Mouse (Mus musculus) lung, embryonic 14.5 days (tissue): ENCODE measurements around the gene Tmem131l. TPM values are rescaled to one million over a fixed set of nuclear protein-coding genes. Genes with fewer than 3 reads are reported as not detected.
A peak's percentile ranks its signal among the peaks of the same experiment; 100 is the strongest.

Experiments used
- ATAC-seq: fragments of 200-750 bp; cut with Nextera tagmentation; 2 replicates; pipeline ENCODE4 v1.8.0; 2017; ENCODE audit warnings: mild to moderate bottlenecking, moderate TSS enrichment, moderate library complexity; ENCODE audit not compliant: insufficient read depth
- DNase-seq: peaks from one replicate; pipeline ENCODE4 v3.0.0-alpha.2; 2015
- H3K27ac ChIP-seq: fragments of 300-500 bp; sonication (generic); 2 replicates; pipeline ENCODE4 v1.5.1; 2014; ENCODE audit warnings: low read depth, mild to moderate bottlenecking, moderate library complexity
- H3K27me3 ChIP-seq: fragments of 300-500 bp; sonication (generic); 2 replicates; pipeline ENCODE4 v1.6.1; 2014; ENCODE audit warnings: low read length, control low read depth; ENCODE audit not compliant: insufficient read depth
- H3K36me3 ChIP-seq: fragments of 300-500 bp; sonication (generic); 2 replicates; pipeline ENCODE4 v1.6.1; 2014; ENCODE audit warnings: control low read depth; ENCODE audit not compliant: insufficient read depth
- H3K4me1 ChIP-seq: fragments of 300-500 bp; sonication (generic); 2 replicates; pipeline ENCODE4 v1.6.1; 2014; ENCODE audit warnings: antibody characterized with exemption, control low read depth; ENCODE audit not compliant: insufficient read depth
- H3K4me2 ChIP-seq: fragments of 300-500 bp; sonication (generic); 2 replicates; pipeline ENCODE4 v1.6.1; 2014; ENCODE audit warnings: mild to moderate bottlenecking
- H3K4me3 ChIP-seq: fragments of 300-500 bp; sonication (generic); 2 replicates; pipeline ENCODE4 v1.5.1; 2014; ENCODE audit warnings: low read depth, low read length
- H3K9ac ChIP-seq: fragments of 300-500 bp; sonication (generic); 2 replicates; pipeline ENCODE4 v1.6.1; 2014
- H3K9me3 ChIP-seq: fragments of 300-500 bp; sonication (generic); 2 replicates; pipeline ENCODE4 v1.6.1; 2016; ENCODE audit warnings: low read depth, low read length, control low read depth
- CTCF ChIP-seq: IDR thresholded peaks from 2 replicates; pipeline ENCODE4 v1.5.1; 2016; ENCODE audit warnings: antibody characterized with exemption, low read depth
- WGBS: fragments of 180-500 bp; shearing (Covaris S2); extraction: QIAGEN DNeasy Blood & Tissue Kit; methylation state at CpG from one replicate; pipeline ENCODE4 v1.1.7; 2014; 5-methylcytosine and 5-hydroxymethylcytosine counted together
- polyA plus RNA-seq: library from polyadenylated mRNA; unstranded; fragments of >200 nt; fragmentation: Nextera tagmentation; extraction: Ambion mirVana; gene quantifications from 2 replicates; pipeline ENCODE4 v1.2.1, GENCODE M21; 2014

The Tmem131l gene
- polyA plus RNA-seq = 59.5 and 61.9 TPM in 2 replicates

DNA sequence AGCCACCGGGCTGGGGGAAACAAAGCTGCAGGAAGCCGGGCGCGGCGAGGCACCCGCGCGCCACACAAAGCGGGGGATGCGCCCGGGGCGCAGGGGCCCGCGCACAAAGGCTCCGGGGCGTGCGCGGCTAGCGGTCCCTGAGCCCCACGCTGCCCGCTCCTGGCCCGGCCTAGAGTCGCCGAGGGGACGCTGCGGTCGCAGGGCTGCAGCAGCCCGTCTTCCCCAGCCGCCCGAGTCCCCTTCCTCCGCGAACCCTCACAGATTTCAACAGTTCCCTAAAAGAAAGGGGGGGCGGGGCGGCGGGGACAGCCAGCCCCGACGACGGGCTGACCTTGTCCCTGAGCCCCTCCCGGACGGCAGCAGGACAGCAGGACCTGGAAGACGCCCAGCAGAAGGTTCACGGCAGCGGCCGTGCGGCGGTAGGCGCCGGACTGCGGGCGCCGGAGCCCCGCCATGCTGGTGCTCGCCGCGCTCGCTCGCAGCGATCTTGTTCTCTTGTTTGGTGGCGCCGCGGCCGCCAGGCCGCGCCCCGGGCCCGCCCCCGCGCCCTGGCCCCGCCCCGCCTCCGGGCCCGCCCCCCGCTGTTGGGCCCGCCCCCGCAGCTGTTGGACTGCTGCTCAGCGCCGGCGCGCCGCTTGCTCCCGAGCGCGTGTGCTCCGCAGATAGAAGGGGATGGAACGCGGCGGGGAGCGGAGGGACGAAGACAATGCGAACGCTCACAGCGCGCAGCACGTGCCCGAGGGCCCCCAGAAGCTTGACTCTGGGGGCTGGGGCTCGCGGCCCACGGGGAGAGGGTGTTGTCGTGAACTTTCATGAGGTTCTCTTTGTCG lies at the start of gene Tmem131l:
Gene Tmem131l (minus strand): TSS at position 530 of the 830 bp plus-strand sequence.
- ATAC-seq (peak; percentile 95), DNase-seq (peak; percentile 93)
- no peak for TF ChIP-seq CTCF
- Histone ChIP-seq H3K4me1 (peaks cover 5% of the 10 kb centered on the region; the same call in 1 of the 2 replicates), H3K9ac (peak within 1 kb of the TSS; percentile 92), H3K27ac (peak within 1 kb of the TSS; percentile 95), H3K4me2 (peak within 1 kb of the TSS; percentile 97), H3K9me3 (no peaks in the 10 kb centered on the region), H3K4me3 (peak within 1 kb of the TSS; percentile 90), H3K36me3 (no peaks in the 10 kb centered on the region), H3K27me3 (no peaks in the 10 kb centered on the region)
- under 1% methylated on average over 100 of the region's 100 CpGs for WGBS

DNA sequence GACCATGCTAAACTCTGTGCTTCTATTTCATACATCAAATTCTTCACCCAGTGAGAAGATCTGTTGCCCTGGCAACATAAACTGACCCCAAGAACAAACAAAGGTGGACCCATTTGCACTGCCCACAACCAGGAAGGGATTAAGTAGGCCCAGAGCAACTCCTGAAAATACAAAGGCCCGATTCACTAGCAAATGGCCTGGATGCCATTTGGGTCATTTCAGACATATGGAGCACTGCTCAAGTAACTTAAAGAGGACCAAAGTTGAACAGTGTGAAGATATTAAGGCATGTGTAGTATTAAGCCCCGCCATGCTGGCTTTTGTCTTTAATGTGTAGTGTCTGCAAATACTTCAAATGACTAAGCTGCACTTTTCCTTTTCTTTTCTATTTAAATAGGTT lies 46.9 kb upstream of the Tmem131l start:
- Histone ChIP-seq H3K9ac (no peak overlapping the region), H3K4me2 (no peak overlapping the region), H3K4me1 (no peaks in the 10 kb centered on the region), H3K27me3 (no peaks in the 10 kb centered on the region), H3K9me3 (no peaks in the 10 kb centered on the region), H3K36me3 (no peaks in the 10 kb centered on the region), H3K4me3 (no peak overlapping the region), H3K27ac (no peak overlapping the region)
- ATAC-seq (no peak), DNase-seq (no peak)
- WGBS = 66% methylated on average over 2 of the region's 2 CpGs
- TF ChIP-seq CTCF = no peak

DNA sequence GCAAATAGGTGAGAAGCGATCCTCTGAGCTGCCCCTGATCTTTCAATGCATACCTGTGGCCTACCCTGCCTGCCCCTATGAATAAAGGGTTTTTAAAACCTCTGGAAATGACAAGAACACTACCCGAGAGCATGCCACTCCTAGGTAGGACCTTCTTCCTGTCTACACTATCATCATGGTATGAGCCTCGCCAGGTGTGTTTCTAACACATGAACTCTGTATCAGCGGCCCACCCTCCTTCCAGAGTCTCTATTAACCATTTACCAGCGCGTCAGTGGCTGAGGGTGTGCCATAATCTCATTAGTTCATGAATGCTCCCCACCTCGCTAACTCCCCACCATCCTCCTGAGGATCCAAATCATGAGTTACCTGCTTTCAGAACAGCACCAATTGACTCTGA lies 46.4 kb upstream of the Tmem131l start:
- Histone ChIP-seq H3K9ac (no peak overlapping the region), H3K27me3 (no peaks in the 10 kb centered on the region), H3K4me1 (no peaks in the 10 kb centered on the region), H3K4me3 (no peak overlapping the region), H3K4me2 (no peak overlapping the region), H3K9me3 (no peaks in the 10 kb centered on the region), H3K36me3 (no peaks in the 10 kb centered on the region), H3K27ac (no peak overlapping the region)
- WGBS = 78% methylated on average over 7 of the region's 7 CpGs
- ATAC-seq = no peak
- DNase-seq = no peak
- no peak for TF ChIP-seq CTCF

DNA sequence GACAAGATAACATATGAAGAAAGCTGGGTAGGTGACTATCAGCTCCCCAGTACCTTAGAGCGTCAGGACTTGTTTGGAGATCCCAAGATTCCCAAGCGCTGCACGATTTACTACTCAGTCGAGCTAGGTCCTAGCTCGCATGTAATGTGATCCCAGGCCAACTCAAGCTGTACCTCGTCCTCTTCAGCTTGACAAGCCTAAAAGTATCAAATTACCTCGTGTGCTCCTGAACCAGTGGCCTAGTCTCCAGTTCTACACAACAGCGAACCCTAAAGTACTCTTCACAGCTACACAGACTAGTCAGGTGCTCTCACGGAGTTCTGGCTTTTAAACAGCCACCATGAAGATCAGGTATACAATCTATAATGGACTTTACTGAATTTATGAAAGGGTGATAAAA lies 45.5 kb upstream of the Tmem131l start:
- no peaks in the 10 kb centered on the region for H3K9me3 ChIP-seq
- no peak overlapping the region for H3K4me2 ChIP-seq
- H3K27me3 ChIP-seq = no peaks in the 10 kb centered on the region
- WGBS = 14% methylated on average over 9 of the region's 9 CpGs
- no peaks in the 10 kb centered on the region for H3K36me3 ChIP-seq
- H3K9ac ChIP-seq = no peak overlapping the region
- no peak for TF ChIP-seq CTCF
- no peaks in the 10 kb centered on the region for H3K4me1 ChIP-seq
- DNase-seq (peak; percentile 78), ATAC-seq (peak; percentile 88; the same call in 1 of the 2 replicates)
- no peak overlapping the region; the same call in 1 of the 2 replicates for H3K27ac ChIP-seq
- no peak overlapping the region for H3K4me3 ChIP-seq

DNA sequence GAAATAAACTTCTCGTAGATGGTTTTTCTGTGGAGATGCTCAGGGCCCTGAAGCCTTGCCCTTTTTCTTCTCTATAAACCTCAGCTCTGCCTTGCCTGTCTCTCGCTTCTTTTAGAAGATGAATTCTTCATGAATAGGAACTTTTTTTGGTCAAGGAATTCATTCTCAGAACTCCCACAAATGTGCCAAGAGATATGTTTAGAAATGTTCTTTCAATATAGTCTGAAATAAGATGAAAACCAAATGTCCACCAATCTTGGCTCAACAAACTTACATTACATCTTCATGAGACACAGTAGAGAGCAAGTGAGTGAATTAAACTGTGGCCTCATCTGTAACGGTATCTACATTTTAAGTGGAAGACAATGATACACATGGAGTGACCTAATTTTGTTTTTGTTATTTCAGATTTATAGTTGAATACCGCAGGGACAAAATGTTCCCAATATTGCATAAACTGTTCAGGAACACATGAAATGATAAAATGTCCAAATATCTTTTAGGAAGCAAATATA lies 41.3 kb upstream of the Tmem131l start:
- 0 out of 2 replicates have a peak, but pooled peaks cover 2% of the 10 kb centered on the region for H3K4me1 ChIP-seq
- no peaks in the 10 kb centered on the region for H3K9me3 ChIP-seq
- H3K4me2 ChIP-seq = no peak overlapping the region
- H3K36me3 ChIP-seq = no peaks in the 10 kb centered on the region
- no peak overlapping the region for H3K4me3 ChIP-seq
- H3K27ac ChIP-seq = peak overlapping the region; percentile 64; the same call in 1 of the 2 replicates
- DNase-seq = peak; percentile 48
- no peaks in the 10 kb centered on the region for H3K27me3 ChIP-seq
- H3K9ac ChIP-seq = no peak overlapping the region
- ATAC-seq = no peak
- no peak for TF ChIP-seq CTCF
- 54% methylated on average over 4 of the region's 4 CpGs for WGBS

DNA sequence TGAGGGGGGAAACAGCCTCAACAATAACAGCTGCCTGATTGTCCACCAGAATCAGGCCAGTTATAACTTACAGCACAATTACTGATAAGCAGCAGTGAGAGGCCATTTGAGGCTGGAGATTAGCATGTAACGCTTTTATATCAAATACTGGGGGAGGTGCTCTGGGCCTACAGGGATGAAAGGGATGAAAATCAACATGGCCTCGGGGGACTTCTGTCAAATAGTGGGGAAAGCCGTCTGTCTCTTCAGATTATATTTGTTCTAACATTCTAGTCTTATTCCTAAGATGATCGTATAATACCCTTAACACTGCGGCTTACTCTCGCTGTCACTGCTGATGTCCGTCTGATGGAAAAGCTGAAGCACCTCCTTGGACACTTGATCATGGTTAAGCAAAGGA lies 40.1 kb upstream of the Tmem131l start:
- 69% methylated on average over 7 of the region's 7 CpGs for WGBS
- no peak for ATAC-seq
- Histone ChIP-seq H3K9ac (no peak overlapping the region), H3K4me1 (0 out of 2 replicates have a peak, but pooled peaks cover 2% of the 10 kb centered on the region), H3K36me3 (no peaks in the 10 kb centered on the region), H3K9me3 (no peaks in the 10 kb centered on the region), H3K27ac (no peak overlapping the region), H3K4me2 (no peak overlapping the region), H3K27me3 (no peaks in the 10 kb centered on the region), H3K4me3 (no peak overlapping the region)
- no peak for TF ChIP-seq CTCF
- no peak for DNase-seq

DNA sequence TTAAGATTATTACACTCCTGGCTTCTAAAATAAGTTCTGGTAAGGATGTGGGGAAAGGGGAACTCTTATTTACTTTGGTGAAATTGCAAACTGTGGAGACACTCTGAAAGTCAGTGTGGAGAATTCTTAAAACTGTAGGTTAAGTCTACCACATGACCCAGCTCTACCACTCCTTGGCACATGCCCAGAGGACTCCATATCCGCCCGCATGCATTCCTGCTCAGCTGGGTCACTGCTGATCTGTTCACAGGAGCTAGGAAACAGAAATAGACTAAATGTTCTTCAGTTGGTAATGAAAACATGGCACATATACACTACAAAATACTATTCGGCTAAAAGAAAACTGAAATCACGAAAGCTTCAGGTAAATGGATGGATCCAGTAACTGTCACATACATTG lies 37.5 kb upstream of the Tmem131l start:
- 81% methylated on average over 4 of the region's 4 CpGs for WGBS
- ATAC-seq = no peak

More for the DNA sequence above, 37.5 kb upstream of the Tmem131l start:
- Histone ChIP-seq H3K9me3 (no peaks in the 10 kb centered on the region), H3K27ac (no peak overlapping the region), H3K36me3 (no peaks in the 10 kb centered on the region), H3K4me1 (0 out of 2 replicates have a peak, but pooled peaks cover 2% of the 10 kb centered on the region), H3K4me2 (no peak overlapping the region), H3K9ac (no peak overlapping the region), H3K4me3 (no peak overlapping the region), H3K27me3 (no peaks in the 10 kb centered on the region)
- TF ChIP-seq CTCF = no peak
- no peak for DNase-seq
